Mouse (Mus musculus): ENCODE data around the gene Gdpd2.
A peak's percentile ranks its signal among the peaks of the same experiment; 100 is the strongest.

Gdpd2 gene

DNA sequence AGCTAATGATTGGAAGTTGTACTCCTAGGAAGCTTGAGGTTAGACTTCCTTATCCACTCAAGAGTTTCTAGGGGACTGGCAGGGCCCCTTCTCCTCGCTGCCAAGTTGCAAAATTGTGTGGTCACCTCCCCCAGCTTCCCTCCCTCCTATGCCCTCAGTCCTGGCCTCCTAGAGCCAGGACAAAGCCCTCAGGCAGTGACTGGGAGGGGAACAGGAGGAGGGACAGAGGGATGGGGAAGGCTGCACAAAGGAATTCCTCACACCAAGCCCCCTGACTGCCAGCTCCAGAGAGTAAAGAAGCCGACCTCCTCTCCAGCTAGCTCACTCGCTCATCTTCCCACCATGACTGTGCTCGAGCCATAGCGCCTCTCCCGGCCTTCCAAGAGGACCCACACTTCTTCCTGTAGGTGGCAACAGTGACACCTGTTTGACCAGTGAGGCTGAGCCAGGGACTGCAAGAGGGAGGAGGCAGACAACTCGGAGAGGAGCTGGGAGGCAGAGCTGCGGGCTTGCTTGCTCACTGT, at the start of gene Gdpd2:
Gdpd2 (plus strand) TSS at position 209 of the 524 bp plus-strand sequence.
- no peak for DNase-seq

GRCm38 (mm10) chrX:100686527-100686926, 43.1 kb upstream of the Gdpd2 start:
- no peak for DNase-seq

DNA sequence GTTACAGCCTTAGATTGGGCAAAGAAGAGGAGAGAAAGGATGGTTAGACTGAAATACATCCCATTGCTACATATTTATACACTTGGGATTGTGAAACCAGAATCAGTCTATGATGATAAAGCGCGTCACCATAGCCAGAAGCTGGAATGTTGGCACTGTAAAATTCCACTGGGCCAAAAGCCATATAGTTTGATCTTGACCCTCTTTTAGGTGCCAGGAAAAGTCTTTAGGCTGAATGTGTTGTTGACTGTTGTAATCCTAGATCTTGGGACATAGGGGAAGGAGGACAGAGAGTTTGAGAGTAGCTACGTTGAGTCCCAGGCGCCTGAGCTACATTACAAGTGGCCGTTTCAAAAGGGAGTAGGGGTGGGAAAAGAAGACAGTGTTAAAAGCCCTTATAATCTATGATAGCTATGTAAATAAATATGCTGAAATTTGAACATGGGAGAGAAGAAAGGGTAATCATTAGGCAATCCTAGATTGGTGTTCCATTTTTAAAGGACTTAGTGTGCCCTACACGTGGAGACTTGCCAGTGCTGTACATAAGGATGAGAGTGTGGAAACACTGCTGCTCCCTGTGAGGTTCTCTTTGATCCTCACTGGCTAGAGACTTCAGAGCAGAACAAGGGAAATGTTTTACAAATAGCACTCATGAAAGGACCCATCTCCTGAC, 42.2 kb upstream of the Gdpd2 start:
- DNase-seq = no peak

- DNase-seq = no peak
These were observed 41.7 kb upstream of the Gdpd2 start for GRCm38 (mm10) chrX:100688033-100688370.

DNA sequence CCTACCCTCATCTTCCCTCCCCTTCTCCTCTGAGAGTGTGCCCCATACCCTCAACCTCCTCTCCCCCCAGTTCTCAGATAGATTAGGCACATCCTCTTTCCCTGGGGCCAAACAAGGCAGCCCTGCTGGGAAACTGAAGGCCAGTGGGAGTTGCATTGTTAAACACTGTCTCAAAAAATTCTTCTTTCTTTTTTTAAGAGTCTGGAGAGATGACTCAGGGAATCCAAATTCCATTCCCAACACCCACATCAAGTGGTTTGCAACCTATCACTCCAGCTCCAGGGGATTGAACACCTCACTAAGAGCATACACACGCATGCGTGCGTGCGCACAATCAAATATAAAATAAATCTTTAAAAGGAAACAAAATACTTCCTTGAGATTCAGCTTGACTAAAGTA, 32.9 kb upstream of the Gdpd2 start:
- no peak for DNase-seq

GRCm38 (mm10) chrX:100708032-100708431, 21.6 kb upstream of the Gdpd2 start:
- no peak for DNase-seq

GRCm38 (mm10) chrX:100716173-100716572, 13.5 kb upstream of the Gdpd2 start:
- no peak for DNase-seq

GRCm38 (mm10) chrX:100728947-100729346, 726 bp upstream of the Gdpd2 start:
- DNase-seq = no peak

- no peak for DNase-seq
These were observed 593 bp downstream of the Gdpd2 start for GRCm38 (mm10) chrX:100730266-100730665.

DNA sequence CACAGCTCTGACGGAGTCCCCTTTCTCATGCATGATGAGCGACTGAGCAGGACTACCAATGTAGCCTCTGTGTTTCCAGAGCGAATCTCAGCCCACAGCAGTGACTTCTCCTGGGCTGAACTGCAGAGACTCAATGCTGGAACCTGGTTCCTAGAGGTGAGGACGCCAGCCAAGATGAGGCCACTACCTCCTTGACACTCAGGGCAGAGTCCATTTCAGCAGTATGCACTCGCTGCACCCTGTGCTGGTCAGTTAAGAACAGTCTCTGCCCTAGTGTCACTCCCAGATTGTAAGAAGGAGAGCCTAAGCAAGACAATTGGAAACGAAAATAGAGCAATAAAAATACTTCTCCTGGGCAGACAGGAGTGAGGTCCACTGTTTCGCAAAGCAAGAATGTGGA, 4.7 kb downstream of the Gdpd2 start:
- DNase-seq = no peak

DNA sequence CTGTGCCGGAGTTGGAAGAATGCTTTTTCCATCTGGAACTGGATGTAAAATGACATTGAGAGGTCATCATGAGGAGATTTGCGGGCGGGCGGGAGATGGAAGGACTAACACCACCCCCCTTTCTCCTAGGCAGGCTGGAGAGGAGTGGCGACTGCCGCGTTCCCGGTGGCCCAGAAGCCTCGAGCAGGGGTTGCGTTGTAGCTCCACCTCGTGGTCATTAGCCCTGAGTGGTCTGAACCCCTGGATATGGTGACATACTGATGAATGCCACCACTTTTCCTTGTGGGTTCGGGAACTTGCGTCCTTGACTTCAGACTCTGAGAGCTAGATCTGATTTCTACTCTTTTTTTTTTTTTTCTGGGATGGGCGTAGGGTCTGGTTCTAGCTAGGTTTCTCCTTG, 9.2 kb downstream of the Gdpd2 start:
- DNase-seq = peak in 1 of 2 experiments; percentile 19

DNA sequence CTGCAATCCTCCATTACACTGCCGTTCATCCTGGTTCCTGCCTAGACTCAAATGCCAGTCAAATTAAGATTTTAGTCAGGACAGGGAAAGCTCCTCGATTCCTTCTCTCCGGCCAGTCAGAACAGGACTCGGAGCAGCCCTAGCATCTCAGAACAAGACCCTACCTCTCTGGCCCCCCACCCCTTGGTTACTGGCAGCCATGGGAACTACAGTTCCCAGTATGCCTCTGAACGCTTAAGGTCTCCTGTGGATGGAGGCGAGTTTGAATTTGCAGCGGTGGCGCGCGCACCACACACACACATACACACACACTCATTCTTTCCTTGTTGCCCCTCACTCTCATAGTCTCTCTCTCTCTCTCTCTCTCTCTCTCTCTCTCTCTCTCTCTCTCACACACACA, 9.8 kb downstream of the Gdpd2 start:
- DNase-seq = no peak

GRCm38 (mm10) chrX:100740785-100741184, 11.1 kb downstream of the Gdpd2 start:
- DNase-seq = no peak

DNA sequence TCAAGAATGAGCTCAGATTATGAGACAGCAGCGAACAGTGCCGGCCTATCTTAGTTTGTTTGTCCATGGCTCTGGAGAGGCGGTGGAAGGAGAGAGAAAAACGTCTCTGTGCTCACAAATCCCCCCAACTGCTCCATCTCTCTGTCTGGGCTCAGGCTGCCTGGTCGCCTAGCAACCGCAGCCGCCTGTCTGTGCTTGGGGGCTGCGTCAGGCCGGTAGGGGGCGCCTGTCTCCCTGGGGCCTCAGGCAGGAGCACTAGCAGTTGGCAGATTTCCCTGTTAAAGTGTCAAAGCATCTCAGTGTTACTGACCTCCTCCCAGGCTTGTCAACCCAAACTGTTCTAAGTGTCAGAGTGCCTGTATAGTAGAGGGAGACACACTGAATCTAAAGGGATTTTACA, 12.3 kb downstream of the Gdpd2 start:
- peak in 1 of 2 experiments; percentile 23 for DNase-seq

DNA sequence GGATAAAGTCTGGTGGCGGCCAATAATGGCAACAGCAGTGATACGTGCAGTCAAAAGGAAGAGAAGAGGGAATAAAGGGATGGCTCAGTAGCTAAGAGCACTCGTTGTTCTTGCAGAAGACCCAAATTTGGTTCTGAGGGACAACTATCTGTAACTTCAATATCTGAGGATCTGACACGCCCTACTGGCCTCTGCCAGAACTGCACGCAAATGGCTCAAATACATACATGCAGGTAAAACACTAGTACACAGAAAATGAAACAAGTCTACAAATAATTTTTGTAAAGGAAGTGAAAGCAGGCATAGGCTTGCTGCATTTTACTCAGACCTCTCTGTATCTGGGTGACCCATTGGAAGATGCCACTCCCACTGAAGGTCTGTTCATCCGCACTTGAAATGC, 36.2 kb downstream of the Gdpd2 start:
- DNase-seq = peak in 1 of 2 experiments; percentile 5

DNA sequence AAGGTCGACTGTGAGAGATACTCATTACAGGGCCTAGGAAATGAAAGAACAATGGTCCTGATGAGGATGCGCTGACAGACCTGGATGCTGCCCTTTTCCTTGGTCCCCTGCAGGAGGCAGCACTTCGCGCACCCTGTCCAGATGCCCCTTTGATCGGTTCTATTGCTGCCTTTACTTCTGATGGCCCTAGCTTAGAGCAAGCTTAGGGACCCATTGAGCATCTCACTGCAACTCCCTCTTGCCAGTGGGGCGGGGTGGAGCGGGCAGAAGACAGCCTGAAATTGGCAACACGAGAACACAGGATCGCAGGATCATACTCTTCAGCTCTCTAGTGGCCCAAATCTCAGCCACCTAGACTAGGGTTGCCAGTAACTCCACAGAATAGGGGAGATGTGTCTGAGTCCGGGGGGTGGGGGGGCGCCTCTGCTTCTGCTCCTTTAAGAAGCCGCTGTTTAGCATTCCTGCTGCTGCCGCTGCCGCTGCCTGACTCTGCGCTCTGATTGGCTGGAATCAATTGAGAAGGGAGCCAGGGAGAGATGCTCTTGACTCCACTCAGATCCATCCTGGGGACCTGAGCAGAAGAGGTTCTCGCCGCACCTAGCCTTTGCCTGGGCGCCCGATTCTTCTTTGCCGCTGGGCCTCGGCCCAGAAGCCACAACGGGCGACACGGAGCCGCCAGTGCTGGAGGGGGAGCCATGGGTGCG, 37.7 kb downstream of the Gdpd2 start, which contains the start of gene Dlg3:
Dlg3 (plus strand) TSS at position 542 of the 704 bp plus-strand sequence.
- peak in 1 of 2 experiments; percentile 6 for DNase-seq

GRCm38 (mm10) chrX:100767885-100768626, 38.4 kb downstream of the Gdpd2 start:
- DNase-seq = peak in 1 of 2 experiments; percentile 2

GRCm38 (mm10) chrX:100769281-100769680, 39.6 kb downstream of the Gdpd2 start:
- DNase-seq = no peak

- peak; percentile 37 to 71 for DNase-seq
These were observed 44.7 kb downstream of the Gdpd2 start for GRCm38 (mm10) chrX:100774341-100774811.

DNA sequence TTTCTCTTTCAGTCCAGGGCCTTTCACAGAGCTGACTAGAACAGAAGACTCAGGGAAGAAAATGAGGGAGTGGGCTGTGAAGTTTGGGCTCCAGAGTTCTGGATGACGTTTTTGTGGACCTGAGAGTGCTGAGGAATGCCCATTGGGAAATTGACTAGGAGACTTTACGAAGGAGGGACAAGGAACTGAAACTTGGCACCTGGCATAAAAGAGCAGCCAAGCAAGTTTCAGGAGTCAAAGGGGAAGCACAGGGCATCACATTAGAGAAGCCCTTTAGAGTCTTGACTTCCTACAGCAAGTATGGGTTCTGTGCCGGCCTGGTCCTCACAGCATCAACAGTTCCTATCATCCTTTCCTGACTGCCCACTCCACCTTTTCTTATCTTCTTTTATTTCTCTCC, 45.7 kb downstream of the Gdpd2 start:
- DNase-seq = no peak

- DNase-seq = peak in 1 of 2 experiments; percentile 49
These were observed 46.8 kb downstream of the Gdpd2 start for GRCm38 (mm10) chrX:100776494-100776893.

DNA sequence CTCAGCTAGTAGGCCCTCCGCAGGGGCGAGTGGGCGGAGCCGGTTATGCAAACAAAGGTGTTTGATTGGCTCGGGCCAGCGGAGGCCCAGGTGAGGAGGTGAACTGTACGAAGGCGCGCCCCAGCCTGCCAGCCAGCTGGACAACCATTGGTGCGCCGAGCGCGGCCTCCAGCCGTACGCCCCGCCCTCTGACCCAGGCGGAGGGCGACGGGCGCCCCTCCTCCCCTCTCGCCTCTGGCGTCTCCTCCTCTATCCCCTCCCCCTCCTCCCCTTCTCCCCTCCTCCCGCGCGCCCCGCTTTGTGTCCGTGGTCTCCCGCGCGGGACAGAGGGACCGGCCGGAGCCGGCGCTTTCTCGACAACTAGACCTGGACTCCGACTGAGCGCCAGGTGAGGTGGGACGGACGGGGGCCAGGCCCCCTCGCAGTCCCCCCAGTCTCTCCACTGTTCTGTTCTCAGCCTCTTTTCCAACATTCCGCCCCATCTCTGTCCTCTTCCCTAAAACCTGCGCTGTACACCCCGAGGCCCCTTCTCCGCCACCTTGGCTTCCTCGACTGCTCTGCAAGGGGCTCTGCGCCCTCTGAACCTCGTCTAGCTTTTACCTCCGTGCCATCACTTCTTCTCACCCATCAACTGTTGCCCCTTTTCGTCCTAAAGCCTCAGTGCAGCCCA, 47.4 kb downstream of the Gdpd2 start:
- DNase-seq = peak; percentile 47 to 59
